38 mouse cellular contexts compared by ENCODE assay signal in the genomic region with DNA sequence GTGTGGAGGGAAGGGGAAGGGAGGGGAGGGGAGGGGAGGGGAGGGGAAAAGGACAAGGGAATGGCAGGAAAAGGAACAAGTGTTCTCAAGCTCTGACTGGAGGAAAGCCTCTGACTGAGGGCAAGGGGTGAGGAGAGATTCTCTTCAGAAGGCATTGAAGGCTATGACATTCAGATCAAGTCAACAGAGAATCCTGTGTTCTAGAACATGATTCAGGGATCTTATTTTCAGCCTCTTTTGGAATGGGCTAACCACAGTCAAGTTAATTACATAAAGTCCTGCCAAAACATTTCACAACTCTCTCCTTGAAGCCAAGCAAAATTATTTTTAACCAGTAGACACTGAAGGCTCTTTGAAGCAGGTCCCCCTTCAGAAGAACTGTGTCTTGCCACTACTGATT. TPM values are rescaled to one million over a fixed set of nuclear protein-coding genes. Genes with fewer than 3 reads are reported as not detected.
DNase-seq lines count a peak whose midpoint lies in the region; ATAC-seq lines count a peak whose summit lies in the region.
"Had no signal": no experiment of that assay in that cellular context is flagged by ENCODE, and none has a peak within 500 bp of the region (broad histone marks: within the 10 kb centered on the region; RNA-seq: fewer than 3 reads in every experiment).

No protein-coding gene starts in this region.

- no peaks in the 10 kb centered on the region for H3K27me3 ChIP-seq in midbrain, embryonic 11.5 days (ENCODE audit: control insufficient read depth, insufficient read depth, low read length)
- no peaks in the 10 kb centered on the region for H3K27me3 ChIP-seq in midbrain, embryonic 15.5 days (replicated peaks)
- H3K27me3 ChIP-seq: CH12.LX; embryonic facial prominence, embryonic 15.5 days; heart, embryonic 12.5 days; hindbrain, embryonic 15.5 days; limb, embryonic 13.5 days; midbrain, embryonic 12.5 days; neural tube, embryonic 13.5 days had no signal

- peak; percentile 73 for ATAC-seq in frontal cortex, adult (ENCODE audit: low TSS enrichment)
- ATAC-seq in midbrain, embryonic 11.5 days (ENCODE audit: low FRiP score) = no peak
- ATAC-seq in midbrain, embryonic 15.5 days (replicated peaks) = no peak
- ATAC-seq: forebrain, embryonic 14.5 days; inflammation-experienced regulatory T-cells, adult 6 months had no signal

- H3K4me1 ChIP-seq in midbrain, embryonic 11.5 days (ENCODE audit: control insufficient read depth, insufficient read depth, low read length) = no peaks in the 10 kb centered on the region
- H3K4me1 ChIP-seq in midbrain, embryonic 15.5 days = no peaks in the 10 kb centered on the region
- H3K4me1 ChIP-seq: hindbrain, embryonic 15.5 days; limb, embryonic 13.5 days; midbrain, embryonic 12.5 days; neural tube, embryonic 13.5 days had no signal

- no peaks in the 10 kb centered on the region for H3K36me3 ChIP-seq in midbrain, embryonic 11.5 days (ENCODE audit: control insufficient read depth, insufficient read depth, low read length)
- no peaks in the 10 kb centered on the region for H3K36me3 ChIP-seq in midbrain, embryonic 15.5 days (replicated peaks)
- H3K36me3 ChIP-seq: embryonic facial prominence, embryonic 10.5 days; embryonic facial prominence, embryonic 15.5 days; heart, embryonic 12.5 days; hindbrain, embryonic 10.5 days; hindbrain, embryonic 15.5 days; limb, embryonic 13.5 days; midbrain, embryonic 12.5 days; neural tube, embryonic 13.5 days had no signal

- no peaks in the 10 kb centered on the region for H3K9me3 ChIP-seq in midbrain, embryonic 11.5 days (ENCODE audit: control insufficient read depth, low read length)
- H3K9me3 ChIP-seq in midbrain, embryonic 15.5 days = peaks cover 3% of the 10 kb centered on the region; the same call in 1 of the 2 replicates
- H3K9me3 ChIP-seq: embryonic facial prominence, embryonic 15.5 days; heart, embryonic 12.5 days; hindbrain, embryonic 15.5 days had no signal

- no peak for DNase-seq in frontal cortex, postnatal 36 days (ENCODE audit: low spot score in 2 of 2)
- DNase-seq in heart, adult 8-10 months (ENCODE audit: low spot score) = peak; percentile 68
- DNase-seq in heart, postnatal 25 days (ENCODE audit: low spot score) = no peak
- peak; percentile 6 for DNase-seq in midbrain, embryonic 11.5 days (ENCODE audit: low spot score, missing footprints)
- no peak for DNase-seq in c-Kit-positive CD71-positive TER-119-positive erythroid progenitor cells, embryonic 14.5 days (ENCODE audit: low spot score)
- DNase-seq: adrenal gland, adult 8-10 months; cerebellum, adult 8-10 months; cerebellum, postnatal 25 days; gastrocnemius, postnatal 10 days; kidney, adult 11 months; kidney, postnatal 25 days; right cerebral cortex, postnatal 4 days had no signal

- no peak overlapping the region for H3K27ac ChIP-seq in midbrain, embryonic 11.5 days (ENCODE audit: low read depth, low read length)
- H3K27ac ChIP-seq in midbrain, embryonic 15.5 days = no peak overlapping the region
- H3K27ac ChIP-seq: embryonic facial prominence, embryonic 10.5 days; embryonic facial prominence, embryonic 15.5 days; hindbrain, embryonic 10.5 days; hindbrain, embryonic 15.5 days; limb, embryonic 13.5 days; midbrain, embryonic 12.5 days; neural tube, embryonic 13.5 days had no signal

- H3K4me3 ChIP-seq in midbrain, embryonic 11.5 days (ENCODE audit: low read depth, low read length) = no peak overlapping the region
- no peak overlapping the region for H3K4me3 ChIP-seq in midbrain, embryonic 15.5 days
- H3K4me3 ChIP-seq: embryonic facial prominence, embryonic 10.5 days; embryonic facial prominence, embryonic 15.5 days; heart, embryonic 12.5 days; hindbrain, embryonic 10.5 days; hindbrain, embryonic 15.5 days; limb, embryonic 13.5 days; midbrain, embryonic 12.5 days; neural tube, embryonic 13.5 days had no signal

- intact Hi-C loops in heart, postnatal 25 days (cut with DNase I) = no loop called here

- H3K4me2 ChIP-seq in midbrain, embryonic 11.5 days = no peak overlapping the region
- H3K4me2 ChIP-seq in midbrain, embryonic 15.5 days = no peak overlapping the region
- H3K4me2 ChIP-seq: embryonic facial prominence, embryonic 15.5 days; heart, embryonic 12.5 days; hindbrain, embryonic 15.5 days; limb, embryonic 13.5 days; liver, embryonic 11.5 days; midbrain, embryonic 12.5 days; neural tube, embryonic 13.5 days had no signal

- H3K9ac ChIP-seq in midbrain, embryonic 11.5 days (ENCODE audit: low read length) = no peak overlapping the region
- H3K9ac ChIP-seq in midbrain, embryonic 15.5 days = no peak overlapping the region
- H3K9ac ChIP-seq: embryonic facial prominence, embryonic 15.5 days; heart, embryonic 12.5 days; hindbrain, embryonic 15.5 days; limb, embryonic 13.5 days; midbrain, embryonic 12.5 days; neural tube, embryonic 13.5 days had no signal

RNA-seq across cellular contexts. Expression of a gene that starts 9.1 kb away (rescaled TPM):
- under 1 TPM; 0.28 to 0.60 (median 0.43) TPM for total RNA-seq in heart, adult 8-10 months (2022)
- total RNA-seq in heart, postnatal 25 days (2021) = under 1 TPM; 0.29 to 0.53 TPM
- polyA plus RNA-seq in midbrain, embryonic 11.5 days (2014; fragmentation: Nextera tagmentation; extraction: Ambion mirVana) = not detected in 2 replicates
- polyA plus RNA-seq in midbrain, embryonic 15.5 days (2015; fragmentation: Nextera tagmentation; extraction: Ambion mirVana) = not detected in 2 replicates
- total RNA-seq: CH12.LX; ES-E14; layer of hippocampus, adult 18-20 months; layer of hippocampus, postnatal 14 days; left cerebral cortex, adult 8-10 months; left cerebral cortex, postnatal 36 days; megakaryocyte, adult 5-6 weeks had no signal
- polyA plus RNA-seq: forebrain, embryonic 14.5 days; frontal cortex, adult 2 months; hindbrain, embryonic 10.5 days; hindbrain, embryonic 15.5 days; inflammation-experienced regulatory T-cells, adult 6 months; liver, embryonic 11.5 days; liver, embryonic 16.5 days; lung, embryonic 16.5 days; midbrain, embryonic 12.5 days; neural tube, embryonic 13.5 days; stomach, embryonic 14.5 days; urinary bladder, adult 2 months had no signal

RNA-seq across cellular contexts. Expression of a gene that starts 55.4 kb away (rescaled TPM):
- total RNA-seq in heart, adult 8-10 months (2022) = 1 to 10 TPM; 1.3 to 2.5 (median 2.2) TPM
- total RNA-seq in heart, postnatal 25 days (2021) = 1 to 10 TPM in 1 of 2 experiments, under 1 TPM in 1; 0.78 to 1.1 TPM
- polyA plus RNA-seq in midbrain, embryonic 11.5 days (2014; fragmentation: Nextera tagmentation; extraction: Ambion mirVana) = 21.3 and 23.7 TPM in 2 replicates
- 6.5 and 8.6 TPM in 2 replicates for polyA plus RNA-seq in midbrain, embryonic 15.5 days (2015; fragmentation: Nextera tagmentation; extraction: Ambion mirVana)
- total RNA-seq: CH12.LX; megakaryocyte, adult 5-6 weeks had no signal
- polyA plus RNA-seq: C2C12; inflammation-experienced regulatory T-cells, adult 6 months had no signal

Comparison
In these comparisons a context has a peak if more than half of its experiments do, and no peak if none do; other contexts are left out.
1. DNase-seq: peak in heart, adult 8-10 months (single experiment) and midbrain, embryonic 11.5 days (single experiment); none in frontal cortex, postnatal 36 days (0 of 2), heart, postnatal 25 days (single experiment) and c-Kit-positive CD71-positive TER-119-positive erythroid progenitor cells, embryonic 14.5 days (single experiment).